Mouse (Mus musculus) heart, adult 2 months (tissue): ENCODE data around the gene Adi1.

Experiments
- CTCF ChIP-seq: fragments of 200-600 bp; IDR thresholded peaks from 2 replicates; pipeline ENCODE4 v1.8.1; 2022; ENCODE audit warnings: antibody characterized with exemption, mild to moderate bottlenecking, moderate library complexity
- EP300 ChIP-seq: fragments of 200-500 bp; IDR thresholded peaks from 2 replicates; pipeline ENCODE4 v1.6.1; 2011; ENCODE audit warnings: low read depth, low read length, control low read depth; ENCODE audit not compliant: insufficient read depth
- POLR2A ChIP-seq: fragments of 200-500 bp; IDR thresholded peaks from 2 replicates; pipeline ENCODE4 v1.6.1; 2011; ENCODE audit warnings: mild to moderate bottlenecking, low read depth, low read length, control low read depth; ENCODE audit not compliant: insufficient read depth

DNA sequence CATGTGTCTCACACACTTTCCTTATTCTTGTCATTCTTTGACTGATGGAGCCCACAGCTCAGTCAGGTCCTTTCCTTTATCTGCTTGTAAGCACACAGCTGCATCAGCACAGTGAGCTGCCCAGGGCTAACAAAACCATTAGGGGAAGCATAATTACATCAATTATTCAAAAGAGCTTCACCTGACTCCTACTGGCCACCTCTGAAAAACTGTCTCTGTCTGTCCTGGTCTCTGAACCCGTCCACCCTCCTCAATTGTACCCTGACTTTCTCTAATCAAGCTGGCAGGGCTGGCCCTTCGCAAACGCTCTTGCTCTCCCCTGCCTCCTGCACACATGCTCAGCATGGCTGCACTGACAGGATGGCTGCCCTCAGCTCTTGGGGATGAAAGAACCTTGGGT is 49.3 kb downstream of the Adi1 start:
- TF ChIP-seq CTCF (no peak), POLR2A (no peak), EP300 (no peak)
